Mouse (Mus musculus): ENCODE results near the gene Cdrt4. TPM values are rescaled to one million over a fixed set of nuclear protein-coding genes. Genes with fewer than 3 reads are reported as not detected.
A peak's percentile ranks its signal among the peaks of the same experiment; 100 is the strongest.

Cdrt4 gene
- total RNA-seq, 2 experiments from 2014 or later = not detected

- intact Hi-C loops (cut with DNase I) = loop anchor here (1.0 to 5.0 kb wide), 3 partner anchors 77 to 214 kb away; no protein-coding TSS in a partner anchor
- H3K4me3 ChIP-seq = peak overlapping the region; percentile 34
- TF ChIP-seq CTCF (IDR thresholded peaks at IDR 0.05) = peak; percentile 88
- DNase-seq (ENCODE audit: extremely low spot score in 1 of 2, low spot score in 2 of 2) = peak; percentile 88 to 95
- peak overlapping the region; percentile 84 for H3K27ac ChIP-seq
These were observed 29.7 kb upstream of the Cdrt4 start for GRCm38 (mm10) chr11:62921052-62921977.

GRCm38 (mm10) chr11:62924091-62924761 is 26.8 kb upstream of the Cdrt4 start:
- Histone ChIP-seq H3K27ac (no peak overlapping the region), H3K4me3 (no peak overlapping the region)
- intact Hi-C loops (cut with DNase I) = loop anchor here (5.0 kb wide), 1 partner anchor 103 kb away; no protein-coding TSS in a partner anchor
- no peak for TF ChIP-seq CTCF (IDR thresholded peaks at IDR 0.05)
- no peak for DNase-seq (ENCODE audit: extremely low spot score in 1 of 2, low spot score in 2 of 2)

- TF ChIP-seq CTCF (IDR thresholded peaks at IDR 0.05) = no peak
- Histone ChIP-seq H3K4me3 (no peak overlapping the region), H3K27ac (no peak overlapping the region)
- intact Hi-C loops (cut with DNase I) = no loop called here
- no peak for DNase-seq (ENCODE audit: extremely low spot score in 1 of 2, low spot score in 2 of 2)
These were observed 21.2 kb upstream of the Cdrt4 start for GRCm38 (mm10) chr11:62929799-62930198.

- no peak for DNase-seq (ENCODE audit: extremely low spot score in 1 of 2, low spot score in 2 of 2)
- intact Hi-C loops (cut with DNase I) = no loop called here
- no peak for TF ChIP-seq CTCF (IDR thresholded peaks at IDR 0.05)
- H3K27ac ChIP-seq = no peak overlapping the region
- H3K4me3 ChIP-seq = no peak overlapping the region
These were observed 20.4 kb upstream of the Cdrt4 start for GRCm38 (mm10) chr11:62930574-62930973.

- intact Hi-C loops (cut with DNase I) = no loop called here
- DNase-seq (ENCODE audit: extremely low spot score in 1 of 2, low spot score in 2 of 2) = no peak
- no peak for TF ChIP-seq CTCF (IDR thresholded peaks at IDR 0.05)
- H3K4me3 ChIP-seq = no peak overlapping the region
- H3K27ac ChIP-seq = no peak overlapping the region
These were observed 19.9 kb upstream of the Cdrt4 start for GRCm38 (mm10) chr11:62931141-62931540.

GRCm38 (mm10) chr11:62933099-62933498 is 17.9 kb upstream of the Cdrt4 start:
- no peak for DNase-seq (ENCODE audit: extremely low spot score in 1 of 2, low spot score in 2 of 2)
- no peak overlapping the region for H3K4me3 ChIP-seq
- intact Hi-C loops (cut with DNase I) = no loop called here
- TF ChIP-seq CTCF (IDR thresholded peaks at IDR 0.05) = no peak; the same call in 1 of the 2 replicates
- no peak overlapping the region for H3K27ac ChIP-seq

- no peak for TF ChIP-seq CTCF (IDR thresholded peaks at IDR 0.05)
- Histone ChIP-seq H3K27ac (no peak overlapping the region), H3K4me3 (no peak overlapping the region)
- intact Hi-C loops (cut with DNase I) = no loop called here
- DNase-seq (ENCODE audit: extremely low spot score in 1 of 2, low spot score in 2 of 2) = no peak
These were observed 16.0 kb upstream of the Cdrt4 start for GRCm38 (mm10) chr11:62934795-62935514.

GRCm38 (mm10) chr11:62937986-62938385 is 13.0 kb upstream of the Cdrt4 start:
- no peak for TF ChIP-seq CTCF (IDR thresholded peaks at IDR 0.05)
- intact Hi-C loops (cut with DNase I) = no loop called here
- Histone ChIP-seq H3K27ac (no peak overlapping the region), H3K4me3 (no peak overlapping the region)
- DNase-seq (ENCODE audit: extremely low spot score in 1 of 2, low spot score in 2 of 2) = no peak

- H3K4me3 ChIP-seq = no peak overlapping the region
- no peak overlapping the region for H3K27ac ChIP-seq
- no peak for TF ChIP-seq CTCF (IDR thresholded peaks at IDR 0.05)
- no peak for DNase-seq (ENCODE audit: extremely low spot score in 1 of 2, low spot score in 2 of 2)
- intact Hi-C loops (cut with DNase I) = no loop called here
These were observed 12.1 kb upstream of the Cdrt4 start for GRCm38 (mm10) chr11:62938921-62939320.

GRCm38 (mm10) chr11:62940176-62940575 is 10.8 kb upstream of the Cdrt4 start:
- Histone ChIP-seq H3K27ac (no peak overlapping the region), H3K4me3 (no peak overlapping the region)
- no peak for TF ChIP-seq CTCF (IDR thresholded peaks at IDR 0.05)
- intact Hi-C loops (cut with DNase I) = no loop called here
- DNase-seq (ENCODE audit: extremely low spot score in 1 of 2, low spot score in 2 of 2) = no peak

GRCm38 (mm10) chr11:62943538-62943937 is 7.5 kb upstream of the Cdrt4 start:
- DNase-seq (ENCODE audit: extremely low spot score in 1 of 2, low spot score in 2 of 2) = no peak
- intact Hi-C loops (cut with DNase I) = no loop called here
- TF ChIP-seq CTCF (IDR thresholded peaks at IDR 0.05) = no peak

GRCm38 (mm10) chr11:62945514-62945913 is 5.5 kb upstream of the Cdrt4 start:
- no peak overlapping the region for H3K27ac ChIP-seq
- DNase-seq (ENCODE audit: extremely low spot score in 1 of 2, low spot score in 2 of 2) = no peak
- intact Hi-C loops (cut with DNase I) = no loop called here
- H3K4me3 ChIP-seq = no peak overlapping the region
- no peak for TF ChIP-seq CTCF (IDR thresholded peaks at IDR 0.05)

More at GRCm38 (mm10) chr11:62943538-62943937, 7.5 kb upstream of the Cdrt4 start:
- H3K27ac ChIP-seq = no peak overlapping the region
- no peak overlapping the region for H3K4me3 ChIP-seq

All from left cerebral cortex, adult 2 months (tissue).